Mouse (Mus musculus) spleen, adult 2 months (tissue): ENCODE measurements at regions not wholly inside any gene's neighbourhood (a gene's known extent, or its start where the extent isn't known, plus 50 kb on each side); places are given as distances from the start of the nearest gene placed in this dataset.

Source experiments
- CTCF ChIP-seq: fragments of 200-500 bp; IDR thresholded peaks from 2 replicates; pipeline ENCODE4 v1.5.1; 2011; ENCODE audit warnings: mild to moderate bottlenecking, inconsistent platforms; ENCODE audit not compliant: insufficient read depth, insufficient read length, insufficient replicate concordance; ENCODE audit errors: extremely low read depth
- POLR2A ChIP-seq: fragments of 200-500 bp; IDR thresholded peaks from 2 replicates; pipeline ENCODE4 v1.6.1; 2011; ENCODE audit warnings: low read depth, low read length, inconsistent platforms

DNA sequence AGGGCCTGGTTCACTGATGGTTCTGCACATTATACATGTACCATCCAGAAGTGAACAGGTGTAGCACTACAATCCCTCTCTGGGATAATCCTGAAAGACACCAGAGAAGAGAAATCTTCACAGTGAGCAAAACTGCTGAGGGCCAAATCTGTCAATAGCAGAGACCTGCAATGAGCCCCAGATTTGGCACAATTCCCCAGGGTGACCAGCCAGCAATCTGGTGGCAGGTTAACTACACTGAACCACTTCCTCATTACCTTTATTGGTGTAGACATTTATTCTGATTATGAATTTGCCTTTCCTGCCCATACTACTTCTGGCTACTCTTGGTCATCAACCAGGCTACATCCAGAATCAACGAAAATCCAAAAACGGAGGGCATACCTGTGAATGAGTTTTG, 113.5 kb upstream of the Nr4a3 start:
- TF ChIP-seq POLR2A = no peak
- TF ChIP-seq CTCF = no peak
